Comparison of ENCODE assay signal across 9 mouse cellular contexts in genomic region chr13:52223098-52223962, GRCm38 (mm10).
DNase-seq lines count a peak whose midpoint lies in the region; TF ChIP-seq lines count a peak whose summit lies in the region.
"Had no signal": no experiment of that assay in that cellular context is flagged by ENCODE, and none has a peak within 500 bp of the region (broad histone marks: within the 10 kb centered on the region; RNA-seq: fewer than 3 reads in every experiment).

No protein-coding gene starts in this region.

- TF ChIP-seq POLR2A in embryonic fibroblast, embryonic 13.5 days (IDR thresholded peaks at IDR 0.05; ENCODE audit: low read depth, low read length) = no peak

- no peak overlapping the region for H3K27ac ChIP-seq in embryonic fibroblast, embryonic 13.5 days (ENCODE audit: insufficient read depth, low read length)
- H3K27ac ChIP-seq: limb, embryonic 12.5 days had no signal

- TF ChIP-seq CTCF in embryonic fibroblast, embryonic 13.5 days (IDR thresholded peaks at IDR 0.05; ENCODE audit: borderline replicate concordance, insufficient read depth, low read length) = 0 out of 2 replicates have a peak, but pooled peaks have one; percentile 20

- no peak overlapping the region for H3K4me3 ChIP-seq in embryonic fibroblast, embryonic 13.5 days (ENCODE audit: insufficient read depth, low read length)
- H3K4me3 ChIP-seq: limb, embryonic 12.5 days had no signal

- peak; percentile 30 to 78 for DNase-seq in adrenal gland, adult (ENCODE audit: inconsistent age in 2 of 2, low spot score in 1 of 2)
- no peak for DNase-seq in adrenal gland, adult 18-20 months (ENCODE audit: low spot score in 2 of 2)
- peak; percentile 75 for DNase-seq in adrenal gland, postnatal 14 days
- peak; percentile 73 for DNase-seq in heart, postnatal 10 days
- peak; percentile 41 to 56 for DNase-seq in kidney, postnatal 25 days
- DNase-seq in lung, postnatal 14 days = peak; percentile 25
- peak; percentile 70 for DNase-seq in retina, embryonic 14.5 days (ENCODE audit: low spot score)

- peaks cover 6% of the 10 kb centered on the region for H3K4me1 ChIP-seq in embryonic fibroblast, embryonic 13.5 days (ENCODE audit: control insufficient read depth, insufficient read depth, low read length)

- intact Hi-C loops in heart, postnatal 10 days (cut with DNase I) = loop anchor here (1.0 to 10.0 kb wide), 4 partner anchors 246 to 569 kb away; partner anchors contain the start of gene Secisbp2

Comparison
In these comparisons a context has a peak if more than half of its experiments do, and no peak if none do; other contexts are left out.
1. DNase-seq: peak in adrenal gland, adult (2 of 2), adrenal gland, postnatal 14 days (single experiment), heart, postnatal 10 days (2 of 2), kidney, postnatal 25 days (2 of 2), lung, postnatal 14 days (single experiment) and retina, embryonic 14.5 days (single experiment); none in adrenal gland, adult 18-20 months (0 of 2).